Mouse (Mus musculus): ENCODE results near the gene Ttf2. TPM values are rescaled to one million over a fixed set of nuclear protein-coding genes. Genes with fewer than 3 reads are reported as not detected.

Ttf2 gene
- polyA plus RNA-seq, 1 experiment from 2014 or later, result 12.3 TPM

Other genes with a start within 250 kb of the Ttf2 start
- 2.1 and 3.1 TPM in 2 replicates for gene Vtcn1, start 144.2 kb downstream of the Ttf2 start, polyA plus RNA-seq (2015; fragmentation: Nextera tagmentation; extraction: Ambion mirVana)
- gene Trim45, start 47.5 kb downstream of the Ttf2 start, polyA plus RNA-seq (2015; fragmentation: Nextera tagmentation; extraction: Ambion mirVana), result 6.4 and 6.5 TPM in 2 replicates
- gene Cd101, start 59.9 kb upstream of the Ttf2 start, polyA plus RNA-seq (2015; fragmentation: Nextera tagmentation; extraction: Ambion mirVana), result 0.09 and 0.17 TPM in 2 replicates
- 4.6 and 4.9 TPM in 2 replicates for gene Ptgfrn, start 140.6 kb upstream of the Ttf2 start, polyA plus RNA-seq (2015; fragmentation: Nextera tagmentation; extraction: Ambion mirVana)